Mouse (Mus musculus) thymus, postnatal 25 days (tissue): ENCODE data around the gene Tnfrsf12a.

Source experiments
- DNase-seq: peaks from one replicate; pipeline ENCODE4 v3.0.0; 2022

The Tnfrsf12a gene

GRCm38 (mm10) chr17:23677236-23677679 is at the start of gene Tnfrsf12a:
Tnfrsf12a (minus strand) TSS chr17:23677468.
- DNase-seq = peak; percentile 91

- DNase-seq = no peak
Measured at GRCm38 (mm10) chr17:23726758-23727142, 49.5 kb upstream of the Tnfrsf12a start.

- DNase-seq = peak; percentile 96
Measured at GRCm38 (mm10) chr17:23725999-23726757, 48.9 kb upstream of the Tnfrsf12a start, which contains the start of gene Pkmyt1. Pkmyt1 (plus strand) TSS chr17:23726336.

GRCm38 (mm10) chr17:23725477-23725876 is 48.2 kb upstream of the Tnfrsf12a start:
- no peak for DNase-seq

DNA sequence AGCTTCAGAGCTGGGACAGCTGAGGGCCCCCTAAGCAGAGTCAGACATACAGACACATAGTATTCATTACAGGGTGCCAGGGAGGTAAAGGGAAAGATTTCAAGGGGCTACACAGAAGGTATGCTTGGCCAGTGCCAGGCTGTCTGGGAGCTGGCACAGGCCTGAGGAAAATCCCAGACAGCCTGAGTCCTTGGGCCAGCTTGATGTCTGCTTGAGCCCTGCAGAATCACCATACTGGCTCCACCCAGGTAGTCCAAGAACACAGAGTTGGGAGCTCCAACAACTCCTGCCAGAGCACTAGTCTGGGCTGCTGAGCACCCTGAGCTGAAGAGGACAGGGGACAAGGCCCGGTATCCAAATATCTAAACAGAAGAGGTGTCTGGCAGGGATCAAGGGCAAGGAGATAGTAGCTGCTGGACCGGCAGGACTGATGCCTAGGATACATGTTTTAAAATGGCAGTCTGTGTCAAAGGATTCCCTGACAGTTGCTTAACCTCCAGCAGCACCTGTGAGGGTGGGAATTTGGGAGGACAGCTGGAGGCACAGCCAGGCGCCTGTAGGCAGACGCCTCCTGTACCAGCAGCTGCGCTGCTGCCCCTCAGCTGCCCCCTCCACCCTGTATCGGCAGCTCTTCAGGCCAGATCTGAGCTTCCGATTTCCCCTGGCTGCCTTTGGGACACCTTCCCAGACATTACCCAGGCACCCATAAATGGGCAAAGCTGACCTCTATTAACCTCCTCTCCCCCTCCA is 45.3 kb upstream of the Tnfrsf12a start, which contains the start of gene 1520401A03Rik:
1520401A03Rik (minus strand) TSS at position 408 of the 750 bp plus-strand sequence.
- DNase-seq = no peak

DNA sequence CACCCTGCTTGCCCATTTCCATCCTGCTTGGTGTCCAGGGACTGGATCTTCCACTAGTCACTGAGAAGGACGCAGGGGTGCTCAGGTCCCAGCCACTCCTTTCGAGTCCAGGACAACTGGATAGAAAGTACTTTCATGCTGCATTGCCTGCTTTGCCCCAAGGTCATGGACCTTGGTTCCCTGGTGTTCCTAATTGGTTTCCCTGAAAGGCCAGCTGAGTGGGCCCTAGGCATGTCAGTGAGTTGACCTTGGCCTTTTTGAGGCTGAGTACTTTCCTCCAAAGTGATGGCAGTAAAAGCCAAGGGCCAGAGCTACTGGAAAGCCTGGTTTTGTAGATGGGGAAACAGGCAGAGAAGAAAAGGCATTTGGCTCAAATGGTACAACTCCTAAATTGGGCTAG is 44.6 kb upstream of the Tnfrsf12a start:
- DNase-seq = no peak

DNA sequence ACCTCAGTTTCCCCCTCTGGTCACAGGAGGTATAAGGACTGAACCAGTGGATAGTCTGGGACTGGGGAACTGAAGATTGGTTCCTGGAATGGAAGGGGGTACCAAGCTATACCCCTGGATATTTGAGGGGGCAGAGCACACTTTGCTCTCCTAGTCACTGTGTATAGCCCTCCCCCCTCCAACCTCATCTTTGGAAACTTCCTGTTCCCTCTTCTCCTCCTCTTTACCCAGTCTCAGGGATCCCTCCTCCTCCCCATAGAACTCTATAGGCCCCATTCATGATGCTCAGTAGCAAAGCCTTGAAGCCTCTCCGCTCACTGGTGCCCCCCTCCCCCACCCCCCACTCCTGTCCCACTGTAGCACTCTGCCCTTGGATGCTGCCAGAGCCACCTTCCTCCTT is 42.2 kb upstream of the Tnfrsf12a start:
- DNase-seq = no peak

- DNase-seq = no peak
Measured at GRCm38 (mm10) chr17:23717003-23717402, 39.7 kb upstream of the Tnfrsf12a start.

DNA sequence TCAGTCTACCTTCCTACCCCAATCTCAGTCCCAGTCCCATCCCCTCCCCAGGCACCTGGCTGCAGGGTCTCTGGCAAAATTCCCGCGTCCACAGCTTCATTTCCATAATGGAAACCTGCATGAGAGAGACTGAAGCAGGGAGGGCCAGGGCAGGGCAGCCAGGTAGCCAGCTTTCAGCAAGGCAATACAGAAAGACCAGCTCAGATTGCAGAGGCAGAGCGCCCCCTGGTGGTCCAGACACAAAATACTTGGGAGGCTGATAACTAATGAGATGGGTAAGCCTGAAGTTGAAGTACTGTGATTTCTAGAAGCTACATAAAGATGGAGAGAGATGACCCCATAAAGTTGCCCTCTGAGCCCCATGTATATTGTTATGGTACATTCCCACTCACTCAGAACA is 28.9 kb upstream of the Tnfrsf12a start:
- DNase-seq = peak; percentile 70

DNA sequence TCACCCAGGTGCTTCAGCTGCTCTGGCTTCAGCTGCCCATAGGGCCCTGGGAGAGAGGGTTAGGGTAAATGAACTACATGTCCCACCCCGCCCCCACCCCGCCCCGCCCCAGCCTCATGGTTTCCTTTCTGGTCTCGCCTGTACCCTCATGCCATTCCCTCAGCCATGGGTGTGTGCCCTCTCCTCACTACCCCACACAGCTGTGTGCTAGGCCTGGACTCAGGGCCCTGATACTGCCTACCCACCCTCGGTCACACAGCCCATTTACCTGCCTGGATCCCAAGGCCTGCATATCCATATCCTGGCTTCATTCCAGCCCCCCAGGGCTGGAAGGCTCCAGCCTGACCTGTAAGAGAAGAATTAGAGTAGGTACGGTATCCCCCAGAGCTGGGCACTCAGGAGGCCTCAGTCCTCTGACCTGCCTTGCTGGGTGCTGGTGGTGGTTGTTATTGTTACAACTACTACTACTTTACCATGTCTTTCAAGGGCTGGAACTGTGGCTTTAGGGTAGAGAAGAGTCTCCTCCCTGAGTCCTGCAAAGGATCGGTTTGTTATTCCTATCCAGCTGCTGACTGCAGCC is 28.3 kb upstream of the Tnfrsf12a start:
- no peak for DNase-seq

GRCm38 (mm10) chr17:23704741-23705140 is 27.5 kb upstream of the Tnfrsf12a start:
- no peak for DNase-seq

DNA sequence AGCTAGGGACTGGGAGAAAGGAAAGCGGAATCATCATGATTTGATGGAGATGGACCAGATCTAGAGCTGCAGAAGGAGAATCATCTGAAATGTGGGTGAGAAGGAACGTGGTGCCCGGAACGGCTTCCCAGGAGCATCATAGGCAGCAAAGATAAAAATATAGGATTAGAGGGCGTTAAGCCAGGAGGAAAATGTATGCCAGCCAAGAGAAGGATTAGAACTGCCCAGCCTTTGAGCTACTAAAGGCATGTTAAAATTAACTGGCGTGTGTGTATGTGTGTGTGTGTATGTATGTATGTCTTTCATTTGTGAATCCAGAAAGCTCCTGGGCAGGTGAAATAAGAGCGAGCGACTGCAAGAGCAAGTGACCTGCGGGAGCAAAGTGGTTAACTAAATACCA is 26.0 kb upstream of the Tnfrsf12a start:
- DNase-seq = no peak

- peak; percentile 79 for DNase-seq
Measured at GRCm38 (mm10) chr17:23700079-23700478, 22.8 kb upstream of the Tnfrsf12a start.

GRCm38 (mm10) chr17:23699131-23700077 is 22.1 kb upstream of the Tnfrsf12a start:
- no peak for DNase-seq

DNA sequence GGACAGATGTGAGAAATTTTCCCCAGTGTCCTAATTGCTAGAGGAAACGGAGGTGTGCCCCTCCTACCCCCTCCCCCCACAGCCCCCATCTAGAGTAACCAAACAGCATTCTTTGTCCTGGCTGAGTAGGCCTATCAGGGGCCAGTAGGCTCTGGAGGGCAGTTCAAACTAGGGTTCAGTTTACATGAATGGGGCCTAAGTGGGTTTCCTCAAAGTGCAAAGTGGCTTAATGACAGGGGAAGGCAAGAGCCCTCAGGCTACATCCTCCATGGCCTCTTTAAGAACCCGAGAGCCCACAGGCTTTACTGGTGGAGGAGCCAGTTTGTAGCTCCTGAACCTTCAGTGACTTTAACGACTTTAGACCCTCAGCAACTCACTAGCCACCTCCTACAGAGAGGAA is 18.5 kb upstream of the Tnfrsf12a start:
- DNase-seq = no peak

DNA sequence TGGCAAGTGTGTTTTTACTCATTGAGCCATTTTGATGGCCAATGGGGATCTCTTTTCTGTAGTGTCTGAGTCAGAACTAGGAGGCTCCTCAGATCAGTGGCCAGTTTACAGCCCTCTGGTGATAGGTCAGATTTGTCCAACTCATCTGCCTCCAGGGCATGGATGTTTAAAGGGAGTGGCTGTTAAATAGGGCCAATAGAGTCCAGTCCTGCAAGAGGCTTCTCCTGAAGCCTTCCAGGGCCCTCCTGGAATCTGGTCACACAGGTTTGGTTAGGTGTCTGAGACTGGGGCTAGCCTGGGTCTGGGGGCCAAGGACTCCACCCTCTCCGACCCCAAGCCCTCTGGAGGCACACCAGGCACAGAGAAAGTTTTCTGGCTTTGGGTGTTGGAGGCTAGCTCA is 17.2 kb upstream of the Tnfrsf12a start:
- no peak for DNase-seq

DNA sequence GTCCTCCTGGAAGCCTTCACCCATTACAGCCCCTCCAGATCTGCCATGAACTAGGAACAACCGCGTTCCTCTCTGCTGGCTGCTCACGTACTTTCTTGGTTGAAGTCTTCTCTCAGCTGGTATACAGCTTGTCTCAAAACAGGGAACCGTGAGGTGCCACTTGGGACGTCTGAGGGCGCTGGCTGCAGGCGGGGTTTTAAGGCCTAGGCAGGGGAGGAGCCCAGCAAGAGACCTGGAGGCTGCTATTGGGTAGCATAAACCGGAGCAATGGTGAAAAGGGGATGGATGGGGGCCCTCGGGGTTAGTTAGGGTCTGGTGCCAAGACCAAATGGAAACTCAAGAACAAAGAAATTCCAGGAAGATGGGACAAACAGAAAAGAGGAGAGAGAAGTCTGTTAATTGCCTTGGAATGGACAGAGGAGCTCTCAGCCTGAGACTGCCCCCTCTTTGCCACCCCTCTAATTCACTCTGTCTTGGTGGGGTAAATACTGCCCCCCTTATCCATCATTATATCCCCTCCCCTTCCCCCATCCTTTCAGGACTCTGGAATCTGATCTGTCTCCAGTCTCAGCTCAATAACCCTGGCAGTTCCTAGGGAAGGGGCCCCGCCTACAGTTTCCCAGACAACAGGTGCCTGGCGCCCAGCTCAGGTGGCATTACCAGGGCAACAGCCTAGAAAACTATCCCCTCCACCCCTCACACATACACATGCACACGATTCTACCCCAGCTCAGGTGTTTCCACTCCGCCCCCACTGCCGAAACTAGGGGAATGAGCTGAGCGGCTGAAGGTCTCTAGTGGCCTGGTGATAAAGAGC is 6.8 kb upstream of the Tnfrsf12a start, which contains the start of gene Cldn9:
Cldn9 (minus strand) TSS at position 171 of the 817 bp plus-strand sequence.
- no peak for DNase-seq

DNA sequence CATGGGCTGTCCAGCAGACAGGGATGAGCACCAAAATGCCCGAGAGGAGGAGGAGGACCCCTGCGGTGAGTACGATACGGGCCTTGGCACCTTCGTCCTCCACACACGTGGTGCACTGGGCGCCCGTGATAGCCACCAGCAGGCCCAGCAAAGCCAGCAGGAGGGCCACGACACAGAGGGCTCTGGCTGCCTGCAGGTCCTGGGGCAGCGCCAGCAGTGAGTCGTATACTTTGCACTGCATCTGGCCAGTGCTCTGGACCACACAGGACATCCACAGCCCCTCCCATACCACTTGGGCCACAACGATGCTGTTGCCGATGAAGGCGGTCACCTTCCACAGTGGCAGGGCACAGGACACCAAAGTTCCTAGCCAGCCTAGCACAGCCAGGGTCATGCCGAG is 6.0 kb upstream of the Tnfrsf12a start:
- no peak for DNase-seq

GRCm38 (mm10) chr17:23682530-23682929 is 5.3 kb upstream of the Tnfrsf12a start:
- no peak for DNase-seq

DNA sequence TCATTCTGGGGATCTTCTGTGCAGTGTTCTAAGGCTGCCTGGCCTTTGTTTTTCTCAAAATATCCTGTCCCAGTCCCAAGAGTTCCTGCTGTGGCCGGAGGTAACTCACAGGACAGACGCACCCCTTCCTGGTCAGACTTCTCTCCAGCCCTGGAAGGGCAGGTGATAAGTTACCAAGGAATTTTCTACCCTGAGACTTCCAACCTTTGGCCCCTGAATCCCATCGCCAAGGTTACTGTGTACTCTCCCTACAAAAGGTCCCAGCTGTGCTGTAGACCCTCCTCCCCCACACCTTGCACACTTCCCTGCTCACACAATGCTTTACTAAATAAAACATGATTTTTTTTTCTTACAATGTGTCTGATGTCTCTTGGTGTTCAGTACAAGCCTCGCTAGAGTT is 4.8 kb upstream of the Tnfrsf12a start:
- DNase-seq = no peak

GRCm38 (mm10) chr17:23681086-23681485 is 3.8 kb upstream of the Tnfrsf12a start:
- DNase-seq = no peak
